Mouse (Mus musculus) layer of hippocampus, postnatal 10 days (tissue): Measurements from ENCODE around the gene Ccdc6. TPM values are rescaled to one million over a fixed set of nuclear protein-coding genes. Genes with fewer than 3 reads are reported as not detected.

Experiments used
- DNase-seq, 2 experiments: peaks; one replicate each; pipeline ENCODE4 v3.0.0; 2021; ENCODE audit warnings: low spot score in 2 of 2
- long read RNA-seq: library from polyadenylated mRNA; stranded (forward); transcript quantifications from one replicate; pipeline ENCODE4 v2.0.0, GENCODE M21; 2023
- total RNA-seq, 2 experiments: library from RNA; stranded (reverse); gene quantifications; 2 replicates each; pipeline ENCODE4 v1.2.3; 2021

Ccdc6 gene
- 10 to 100 TPM; 68.3 to 73.0 TPM for total RNA-seq
- long read RNA-seq, partial matches to known transcripts, result 0 of 8 reads
- long read RNA-seq, other reads (novel, unspliced or antisense), result 8 of 8 reads

DNA sequence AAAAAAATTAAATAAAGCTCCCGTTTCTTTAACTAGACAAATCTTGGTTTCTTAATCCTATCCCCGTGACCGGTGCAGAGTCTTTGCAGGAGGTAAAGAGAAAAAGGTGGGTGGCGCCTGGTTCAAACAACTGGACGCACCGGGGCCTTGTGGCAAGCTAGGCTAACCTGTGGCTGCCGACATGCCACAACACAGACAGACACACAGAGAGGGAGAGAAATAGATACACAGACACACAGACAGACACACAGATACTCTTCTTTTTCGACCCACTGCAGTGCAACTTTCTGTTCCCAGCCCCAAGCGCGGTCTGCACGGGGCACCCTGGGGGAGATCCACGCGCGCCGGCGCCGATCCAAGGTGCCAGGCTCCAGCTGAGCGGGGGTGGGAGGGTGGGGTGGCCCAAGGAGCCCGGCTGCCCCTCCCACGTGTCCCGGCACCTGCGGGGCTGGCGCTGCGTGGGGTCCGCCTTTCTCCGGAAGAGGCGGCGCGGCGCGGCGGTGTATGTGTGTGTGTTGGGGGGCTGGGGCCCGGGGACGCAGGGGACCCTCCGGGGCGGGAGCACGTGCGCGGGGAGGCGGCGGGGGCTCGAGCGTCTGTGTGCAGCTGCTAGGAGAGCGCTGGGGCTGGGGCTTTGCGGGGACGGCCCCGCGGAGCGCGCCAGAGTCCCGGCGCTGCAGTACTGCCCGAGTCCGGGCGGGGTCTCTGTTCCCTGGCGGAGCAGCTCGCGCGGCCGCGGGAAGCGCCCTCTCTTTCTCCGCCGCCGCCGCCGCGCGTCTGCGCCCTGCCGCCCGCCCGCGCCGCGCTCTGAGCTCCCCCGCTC, at the start of gene Ccdc6:
Gene Ccdc6, plus strand, starts transcription at position 756 of the 823 bp plus-strand sequence.
- peak; percentile 89 to 93 for DNase-seq

DNA sequence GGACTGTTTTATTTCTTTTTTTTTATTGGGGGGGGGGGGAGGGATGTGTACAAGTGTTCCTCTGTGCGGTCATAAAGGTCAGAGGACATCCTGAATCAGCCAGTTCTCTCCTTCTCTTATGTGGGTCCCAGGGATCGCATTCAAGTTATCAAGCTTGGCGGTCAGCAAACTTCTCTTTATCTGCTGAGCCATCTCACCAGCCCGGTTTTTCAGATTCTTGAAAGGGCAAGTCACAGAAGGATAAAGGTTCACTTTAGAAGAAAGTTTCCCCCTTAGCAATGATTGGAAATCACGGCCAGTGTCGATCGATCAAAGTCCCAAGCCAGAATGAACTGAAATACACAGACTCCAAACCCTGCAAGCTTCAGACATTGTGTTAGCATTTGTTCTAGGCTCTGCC, 47.1 kb upstream of the Ccdc6 start:
- DNase-seq, result no peak

DNA sequence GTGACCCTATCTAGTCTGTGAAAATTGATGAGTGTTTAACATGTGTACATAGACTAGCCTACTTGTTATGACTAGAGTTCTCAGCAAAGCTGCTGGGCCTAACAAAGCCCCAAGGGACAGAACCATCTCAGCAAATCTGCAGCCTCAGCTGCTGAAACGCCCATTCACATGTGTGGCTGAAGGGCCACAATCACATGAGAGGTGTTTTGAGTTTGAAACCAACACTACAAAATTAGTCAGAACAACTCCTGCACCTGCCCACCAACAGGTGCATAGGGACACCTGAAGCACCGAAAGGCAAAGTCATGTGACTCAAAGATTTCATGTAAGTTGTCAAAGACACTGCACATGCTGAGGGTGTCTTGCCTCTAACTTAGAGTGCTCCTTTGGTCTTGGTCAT, 41.6 kb upstream of the Ccdc6 start:
- DNase-seq, result no peak

DNA sequence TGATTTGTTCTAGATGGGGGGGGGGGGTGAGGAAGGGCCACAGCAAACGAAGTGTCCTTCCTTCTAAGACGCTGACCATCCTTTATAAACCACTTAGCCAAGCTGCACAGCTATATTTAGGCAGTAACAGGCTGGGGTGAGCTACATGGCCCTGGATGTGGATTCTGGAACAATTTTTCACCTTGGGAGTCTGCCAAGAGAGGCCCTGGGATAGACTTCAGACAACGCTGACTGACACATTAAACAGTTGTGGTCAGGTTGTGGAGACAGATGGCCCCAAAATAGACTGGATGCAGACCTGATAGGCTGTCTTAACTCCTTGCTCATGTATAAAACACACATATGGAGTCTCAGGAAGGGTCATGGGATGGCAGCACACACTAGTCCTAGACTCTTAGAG, 39.9 kb upstream of the Ccdc6 start:
- DNase-seq, result no peak

DNA sequence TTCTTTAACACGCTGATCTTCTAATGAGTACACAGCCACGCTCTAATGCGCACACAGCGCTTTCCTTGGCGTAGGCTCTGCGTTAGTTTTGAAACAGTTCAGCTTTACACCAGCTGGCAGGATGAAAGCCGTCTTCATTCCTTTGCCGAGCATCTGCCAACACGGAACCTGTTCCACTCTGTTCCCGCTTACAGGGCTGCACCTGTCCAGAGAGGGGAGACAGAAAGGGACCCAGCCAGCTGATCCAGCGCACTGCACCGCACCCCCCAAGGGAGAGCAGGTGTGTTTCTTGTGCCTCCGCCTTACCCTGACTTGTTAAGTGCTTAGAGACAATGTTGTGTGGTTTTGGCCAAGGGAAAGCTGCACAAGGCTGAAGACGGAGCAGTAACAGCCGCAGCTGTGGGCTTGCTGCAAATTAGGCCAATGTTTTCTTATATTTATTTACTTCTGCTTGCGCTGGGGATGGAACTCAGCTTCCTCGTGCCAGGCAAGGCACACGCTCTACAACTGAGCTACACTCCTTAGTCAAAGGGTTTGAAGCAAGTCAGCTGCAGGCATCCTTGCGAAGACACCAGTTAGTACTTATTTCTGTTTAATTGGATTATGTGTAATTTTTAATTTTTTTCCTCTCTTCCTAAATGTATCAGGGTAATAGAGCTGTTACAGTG, 36.8 kb upstream of the Ccdc6 start:
- peak; percentile 40 to 45 for DNase-seq

DNA sequence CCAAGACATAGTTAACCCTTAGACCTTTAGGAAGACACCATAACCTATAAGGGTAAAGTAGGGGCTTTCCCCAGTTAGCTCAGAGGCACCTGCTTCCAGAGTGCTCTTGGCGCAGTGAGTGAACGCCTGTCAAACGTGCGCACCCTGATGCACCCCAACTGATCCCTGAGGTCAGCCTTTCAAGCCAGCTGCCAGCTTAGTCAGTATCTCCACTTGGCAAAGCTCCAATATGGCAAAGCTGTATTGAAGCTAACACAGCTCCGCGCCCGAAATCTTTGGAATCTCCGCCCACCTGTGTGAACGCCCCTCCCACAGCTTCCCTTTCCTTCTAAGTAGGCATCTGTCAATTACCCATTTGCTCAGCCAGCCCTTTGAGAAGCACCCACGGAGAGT, 36.2 kb upstream of the Ccdc6 start:
- DNase-seq, result no peak

DNA sequence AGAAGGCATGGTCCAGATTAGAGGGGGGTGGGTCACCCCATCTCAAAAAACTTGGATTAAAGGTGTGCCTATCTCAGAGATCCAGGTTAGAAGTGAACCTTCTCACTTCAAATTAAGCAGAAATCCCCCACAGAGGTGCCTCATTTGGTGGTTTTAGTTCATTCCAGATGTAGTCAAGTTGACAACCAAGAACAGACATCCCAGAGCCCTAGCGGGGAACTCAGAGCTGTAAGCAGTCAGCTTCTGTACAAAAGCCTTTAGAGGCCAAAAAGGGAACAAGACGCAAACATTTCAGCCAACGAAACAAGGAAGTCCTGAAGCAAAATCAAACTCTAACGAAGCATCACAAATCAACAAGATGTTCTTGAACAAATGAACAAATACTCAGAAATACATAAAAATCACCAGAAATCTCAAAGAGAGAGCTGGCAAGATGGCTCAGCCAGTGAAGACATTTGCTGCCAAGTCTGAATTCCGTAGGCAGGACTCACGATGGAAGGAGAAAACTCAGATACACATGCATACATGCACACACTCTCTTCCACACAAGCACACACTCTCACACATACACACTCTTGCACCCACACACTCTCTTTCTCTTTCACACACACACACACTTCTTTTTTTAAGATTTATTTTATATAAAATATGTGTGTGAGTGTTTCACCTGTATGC, 32.9 kb upstream of the Ccdc6 start:
- no peak for DNase-seq

DNA sequence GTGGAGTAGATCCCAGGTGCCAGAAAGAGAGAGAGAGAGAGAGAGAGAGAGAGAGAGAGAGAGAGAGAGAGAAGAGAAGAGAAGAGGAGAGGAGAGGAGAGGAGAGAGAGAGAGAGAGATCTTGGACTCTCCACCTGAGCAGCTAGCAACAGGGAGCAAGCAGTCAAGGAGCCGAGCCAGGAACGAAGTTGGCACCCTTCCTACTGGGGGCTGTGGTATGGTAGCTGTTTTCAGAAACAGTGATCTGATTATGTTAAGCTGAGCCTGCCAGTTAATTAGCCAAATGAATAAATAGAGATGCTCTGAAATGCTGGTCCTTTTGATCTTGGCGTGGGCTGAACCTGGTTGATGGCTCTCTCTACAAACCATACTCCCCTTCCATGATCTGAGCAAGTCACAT, 31.7 kb upstream of the Ccdc6 start:
- peak; percentile 19 to 26 for DNase-seq

DNA sequence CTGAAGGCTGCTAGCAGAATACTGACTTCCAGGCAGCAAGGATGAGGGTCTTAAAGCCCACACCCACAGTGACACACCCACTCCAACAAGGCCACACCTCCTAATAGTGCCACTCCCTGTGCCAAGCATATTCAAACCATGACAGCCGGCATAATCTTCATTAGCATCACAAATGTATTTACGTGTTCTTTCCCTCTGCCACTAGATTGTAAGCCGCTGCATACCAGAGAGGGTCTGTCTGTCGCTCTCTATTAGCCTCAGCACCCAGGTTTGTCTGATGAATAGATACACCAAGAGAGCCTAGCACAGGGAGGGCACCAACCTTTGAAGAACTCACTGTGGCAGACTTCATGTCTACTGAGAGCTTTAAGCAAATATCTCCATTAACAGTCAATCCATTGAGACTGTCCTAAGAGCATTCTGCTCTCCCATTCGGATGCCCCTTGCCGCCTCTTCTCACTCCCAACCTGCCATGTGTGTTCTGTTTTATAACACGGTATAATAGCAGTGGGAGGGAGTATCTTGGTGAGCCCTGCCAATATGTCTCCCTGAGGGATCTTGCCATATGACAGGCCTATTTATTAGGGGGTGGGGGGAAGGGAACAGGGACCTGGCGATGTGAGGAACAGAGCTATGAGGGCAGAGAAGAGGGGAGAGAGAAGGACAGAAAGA, 30.3 kb upstream of the Ccdc6 start:
- no peak for DNase-seq

DNA sequence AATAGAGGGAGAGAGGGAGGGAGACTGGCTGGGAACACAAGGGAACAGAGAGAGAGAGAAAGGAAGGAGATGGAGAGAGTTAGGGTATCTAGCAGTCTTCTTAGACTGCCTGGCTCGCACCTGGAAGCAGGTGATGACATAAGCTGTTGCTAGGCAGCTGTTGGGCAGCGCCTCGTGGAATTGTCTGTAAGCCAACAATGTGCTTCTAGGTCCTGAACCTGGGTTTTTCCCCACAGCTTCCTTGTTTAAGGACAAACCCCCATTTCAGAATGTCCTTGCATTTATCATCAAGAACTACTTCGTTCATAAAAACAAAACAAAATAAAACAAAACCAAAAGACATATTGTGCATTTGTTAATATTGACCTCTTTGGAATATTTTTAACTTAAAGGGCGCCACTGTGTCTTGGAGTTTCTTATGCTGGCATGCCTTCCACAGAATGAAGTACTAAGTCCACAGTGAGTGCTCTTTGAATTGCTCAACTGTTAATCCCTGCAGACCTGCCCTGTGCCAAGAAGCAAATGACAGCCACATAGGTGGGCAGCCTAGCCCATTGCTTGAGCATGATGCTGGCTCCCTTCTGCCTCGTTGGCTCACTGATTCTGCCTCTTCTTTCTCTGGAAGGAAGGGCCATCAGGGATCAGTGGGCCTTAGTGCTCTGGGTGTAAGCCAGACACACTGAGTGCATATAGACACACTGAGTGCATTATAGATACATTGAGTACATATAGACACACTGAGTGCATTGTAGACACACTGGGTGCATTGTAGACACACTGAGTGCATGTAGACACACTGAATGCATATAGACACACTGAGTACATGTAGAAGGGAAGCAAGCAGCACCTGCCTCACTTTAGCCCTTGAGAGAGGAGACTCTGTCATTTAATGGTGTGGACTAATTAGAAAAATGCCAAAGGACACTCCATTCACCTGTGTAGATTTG, 29.5 kb upstream of the Ccdc6 start:
- no peak for DNase-seq

DNA sequence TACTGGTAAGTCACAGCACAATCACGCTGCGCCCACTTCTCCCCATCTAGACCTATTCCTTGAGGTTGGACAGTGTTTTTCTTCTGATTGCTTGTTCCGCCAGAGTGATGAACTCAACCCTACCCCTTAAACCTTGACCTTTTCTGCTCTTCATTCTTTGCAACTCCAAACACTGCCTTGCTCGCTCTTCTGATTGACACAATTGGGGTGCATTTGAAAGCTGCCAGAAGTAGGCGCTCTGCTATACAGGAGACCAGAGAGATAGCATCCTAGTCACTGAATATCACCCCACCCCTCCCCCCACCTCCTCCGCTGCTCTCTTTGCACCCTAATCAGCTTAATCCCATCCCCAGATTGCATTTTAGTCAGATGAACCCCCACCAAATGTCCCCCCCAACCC, 27.6 kb upstream of the Ccdc6 start:
- no peak for DNase-seq

DNA sequence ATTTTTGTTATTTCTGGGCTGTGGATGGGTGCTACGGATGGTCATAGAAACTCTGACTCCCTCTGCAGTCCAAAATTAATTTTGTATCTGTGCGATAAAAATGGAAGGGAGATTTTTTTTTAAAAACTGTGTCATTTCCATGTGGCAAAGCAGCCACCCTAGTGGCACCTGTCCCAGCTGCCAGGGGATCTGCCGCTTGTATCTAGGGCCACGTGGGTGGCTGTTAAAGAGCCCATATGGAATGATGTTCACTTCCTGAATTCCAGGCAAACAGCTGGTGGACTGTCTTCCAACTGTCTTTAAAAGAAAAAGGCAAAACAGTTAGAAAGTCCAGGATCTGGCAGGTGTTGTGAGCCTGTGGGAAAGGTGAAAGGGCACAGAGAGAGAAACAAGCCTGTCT, 25.6 kb upstream of the Ccdc6 start:
- DNase-seq, result no peak

DNA sequence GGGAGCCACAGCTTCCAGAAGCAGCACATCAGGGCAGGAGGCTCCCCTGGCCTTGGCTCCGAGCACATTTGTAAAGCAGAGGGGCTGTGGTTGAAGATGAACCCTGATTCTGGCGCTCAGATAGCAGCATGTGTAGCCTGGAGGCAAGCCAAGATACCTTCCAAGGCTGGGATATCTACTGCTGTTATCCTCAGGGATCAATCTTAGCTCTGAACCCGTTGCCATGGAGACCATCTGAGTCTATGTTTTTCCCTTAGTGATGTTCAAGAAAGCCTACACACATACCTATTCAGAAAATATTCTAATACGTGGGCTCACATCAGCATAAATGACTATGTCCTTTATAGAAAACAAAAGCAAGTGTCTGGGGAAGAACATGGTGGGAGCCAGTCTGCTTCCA, 19.5 kb upstream of the Ccdc6 start:
- no peak for DNase-seq

DNA sequence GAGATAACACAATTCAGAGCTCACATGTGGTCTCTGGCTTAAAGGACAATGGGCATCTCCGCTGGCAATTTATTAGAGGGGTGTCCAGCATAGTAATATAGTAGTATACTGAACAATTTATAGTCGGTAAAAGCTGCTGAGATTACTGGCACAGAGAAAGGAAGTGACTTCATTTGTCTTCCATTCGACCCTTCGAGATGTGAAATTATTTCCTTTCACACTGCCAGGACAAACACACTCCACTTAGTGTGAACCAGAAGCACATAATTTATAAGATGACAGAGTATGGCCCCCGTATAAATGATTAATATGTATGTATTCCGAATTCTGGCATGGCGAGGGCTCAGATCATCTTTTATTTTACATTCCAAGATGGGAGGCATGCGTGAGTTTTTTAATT, 16.0 kb upstream of the Ccdc6 start:
- no peak for DNase-seq

DNA sequence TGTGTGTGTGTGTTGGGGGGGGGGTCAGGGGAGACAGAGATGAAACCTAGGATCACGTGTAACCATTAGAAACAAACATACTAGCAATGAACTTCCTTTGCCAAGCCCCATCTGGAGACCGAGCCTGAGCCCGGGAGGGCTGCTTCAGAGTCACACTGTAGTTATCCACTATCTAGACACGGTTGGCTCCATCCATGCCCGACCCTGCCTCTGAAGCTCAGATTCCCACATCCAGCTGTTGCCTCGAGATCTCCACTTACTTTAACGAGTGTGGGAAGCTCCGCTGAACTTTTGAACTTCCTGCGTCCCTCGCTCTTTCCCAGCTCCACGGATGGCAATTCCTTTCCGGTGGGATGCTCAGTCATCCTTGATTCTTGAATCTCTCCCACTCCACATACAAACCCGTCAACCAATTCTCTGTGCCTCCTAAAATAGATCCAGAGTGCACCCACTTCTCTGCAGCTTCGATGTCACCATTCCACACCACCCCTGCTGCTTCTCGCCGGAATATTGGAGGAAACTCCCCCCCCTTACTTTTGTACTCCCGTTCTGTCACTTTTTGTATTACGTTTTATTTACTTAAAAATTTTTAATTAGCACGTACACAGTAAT, 15.3 kb upstream of the Ccdc6 start:
- no peak for DNase-seq

DNA sequence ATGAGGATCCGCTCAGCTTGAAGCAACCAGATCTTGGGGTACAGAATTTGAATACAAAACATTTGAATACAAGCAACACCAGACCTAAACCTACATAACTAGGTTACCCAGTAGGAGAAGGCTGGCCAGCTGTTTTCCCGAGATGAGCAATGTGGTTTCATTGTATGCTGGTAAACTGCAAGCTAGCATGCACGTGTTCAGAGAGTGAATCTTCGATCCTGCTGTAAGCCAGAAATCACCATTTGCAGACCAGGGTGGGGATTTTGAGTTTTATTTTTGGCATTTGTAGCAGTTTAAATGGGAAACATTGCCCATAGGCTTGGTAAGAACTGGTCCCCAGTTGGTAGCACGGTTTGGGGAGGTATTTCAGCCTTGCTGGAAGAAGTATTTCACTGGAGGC, 13.7 kb upstream of the Ccdc6 start:
- DNase-seq, result no peak

DNA sequence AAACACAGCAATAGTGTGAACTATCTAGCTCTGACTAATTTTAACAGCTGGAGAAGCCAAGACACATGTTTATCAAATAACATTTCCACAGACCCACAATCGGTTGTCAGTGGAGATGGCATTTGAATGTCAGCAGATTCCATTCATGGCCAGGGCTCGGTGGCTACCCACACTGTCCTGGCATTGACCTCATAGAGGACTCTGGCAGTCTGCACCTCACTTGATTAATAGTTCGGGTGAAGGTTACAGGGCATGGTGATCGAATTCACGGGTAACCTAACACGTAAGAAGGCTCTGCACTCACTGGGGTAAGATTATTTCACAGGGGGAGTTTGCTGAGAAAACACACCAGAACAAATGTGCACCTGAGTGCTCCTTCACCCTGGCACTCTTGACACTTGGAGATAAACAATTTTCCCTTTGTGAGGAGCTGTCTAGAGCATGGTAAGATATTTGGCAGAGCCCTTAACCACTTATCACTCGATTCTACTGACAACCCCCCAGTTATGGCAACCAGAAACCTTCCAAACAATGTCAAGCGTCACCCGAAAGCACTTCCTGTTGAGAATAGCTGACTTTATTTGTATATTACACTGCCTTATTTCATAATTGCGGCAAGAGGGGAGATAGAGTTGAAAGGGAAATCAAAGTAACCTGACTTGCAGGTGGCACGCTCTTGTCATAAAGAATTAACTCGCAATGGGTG, 11.5 kb upstream of the Ccdc6 start:
- no peak for DNase-seq

DNA sequence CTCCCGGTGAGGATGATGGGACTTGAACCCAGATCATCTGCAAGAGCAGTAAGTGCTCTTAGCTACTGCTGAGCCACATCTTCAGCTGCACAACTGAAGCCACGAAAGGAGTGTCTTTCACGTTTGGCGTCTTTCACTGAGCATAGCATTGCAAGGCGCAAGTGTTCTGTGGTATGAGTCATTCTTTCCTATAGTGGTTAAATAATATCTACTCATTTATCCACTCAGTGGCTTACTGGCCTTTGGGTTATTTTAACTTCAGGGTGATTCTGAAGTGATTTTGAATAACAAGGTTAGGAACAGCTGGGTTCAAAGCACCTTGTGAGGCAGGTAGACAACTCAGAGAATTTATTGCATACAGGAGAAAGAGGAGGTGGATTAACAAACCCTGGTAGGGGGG, 8.1 kb upstream of the Ccdc6 start:
- DNase-seq, result no peak

DNA sequence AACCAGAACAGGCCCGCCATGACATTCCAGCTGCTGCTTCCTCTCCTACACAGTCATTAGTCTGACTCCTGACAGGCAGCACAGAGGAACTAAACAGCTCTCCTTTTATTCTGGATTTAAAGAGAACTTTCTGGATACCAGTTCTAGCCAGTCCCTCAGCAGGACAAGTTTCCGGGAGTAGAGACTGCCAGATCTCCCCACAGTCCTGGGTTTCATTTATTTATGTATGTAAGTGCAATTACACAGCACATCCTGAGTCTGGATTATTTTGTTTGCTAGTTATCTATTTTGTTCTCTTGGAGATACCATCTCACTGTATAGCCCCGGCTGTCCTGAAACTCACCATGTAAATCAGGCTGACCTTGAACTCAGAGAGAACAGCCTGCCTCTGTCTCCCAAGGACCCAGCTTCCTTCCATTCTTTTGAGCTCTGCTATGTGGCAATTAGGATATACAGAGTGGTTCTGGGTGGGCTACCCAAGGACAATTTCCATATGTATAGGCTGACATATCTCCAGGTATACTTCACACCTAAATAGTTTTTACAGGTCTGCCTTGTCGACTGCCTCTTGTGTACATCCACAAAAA, 5.0 kb upstream of the Ccdc6 start:
- no peak for DNase-seq
